Mouse (Mus musculus) T-helper 17 cell (primary cell): ENCODE data around the gene Hcar2.

Experiments
- in situ Hi-C, 2 experiments: fragments of 300-600 bp; cut with MboI, MseI; formaldehyde crosslinking; loops; 1 replicate in 1 of 2; 2 replicates in 1 of 2; pipeline ENCODE4 v1.15.1; 2025; ENCODE audit warnings: high pct_unique_total_duplicates in 2 of 2

The Hcar2 gene

GRCm38 (mm10) chr5:123865365-123865764 is at the start of gene Hcar2:
Gene Hcar2, minus strand, starts transcription at chr5:123865499.
- in situ Hi-C loops, result loop anchor here in 1 of 2 experiments (10.0 kb wide), 1 partner anchor 511 kb away; no protein-coding TSS in a partner anchor

GRCm38 (mm10) chr5:123914852-123915251 is 49.6 kb upstream of the Hcar2 start:
- in situ Hi-C loops, result no loop called here

- in situ Hi-C loops, result no loop called here
Observed at GRCm38 (mm10) chr5:123907631-123907977, 42.3 kb upstream of the Hcar2 start.

DNA sequence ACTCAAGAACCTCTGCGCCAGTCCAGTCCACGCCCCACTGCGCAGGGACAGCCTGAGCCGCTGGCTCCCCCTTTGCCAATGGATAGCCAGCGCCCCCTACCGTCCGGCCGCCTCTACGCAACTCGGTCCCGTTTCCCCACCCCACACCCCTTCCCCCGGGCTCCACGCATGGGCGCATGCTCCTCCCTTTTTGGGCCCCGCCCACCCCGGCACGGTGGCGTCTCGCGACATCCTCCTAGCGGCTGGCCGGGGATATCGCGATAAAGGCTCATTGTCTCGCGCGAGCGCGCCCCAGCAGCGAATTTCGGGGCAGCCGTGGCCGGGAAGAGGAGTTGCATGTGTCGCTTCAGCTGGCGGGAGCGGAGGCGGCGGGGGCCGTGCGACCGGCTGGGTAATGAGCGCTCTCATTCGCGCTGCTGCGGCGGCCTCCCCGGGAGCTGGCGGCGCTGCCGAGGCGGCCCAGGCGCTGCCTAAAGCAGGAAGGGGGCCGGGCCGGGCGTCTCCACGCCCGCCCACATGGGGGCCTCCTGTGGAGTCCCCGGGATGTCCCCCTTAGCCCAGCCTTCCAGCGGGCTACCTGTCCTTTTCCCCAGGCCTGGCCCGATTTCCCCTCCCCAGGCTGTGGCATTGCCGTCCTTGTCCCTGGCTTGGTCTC is 41.8 kb upstream of the Hcar2 start, which contains the start of gene Denr:
TSS of gene Denr (plus strand) at position 200 of the 655 bp plus-strand sequence.
- in situ Hi-C loops, result no loop called here

DNA sequence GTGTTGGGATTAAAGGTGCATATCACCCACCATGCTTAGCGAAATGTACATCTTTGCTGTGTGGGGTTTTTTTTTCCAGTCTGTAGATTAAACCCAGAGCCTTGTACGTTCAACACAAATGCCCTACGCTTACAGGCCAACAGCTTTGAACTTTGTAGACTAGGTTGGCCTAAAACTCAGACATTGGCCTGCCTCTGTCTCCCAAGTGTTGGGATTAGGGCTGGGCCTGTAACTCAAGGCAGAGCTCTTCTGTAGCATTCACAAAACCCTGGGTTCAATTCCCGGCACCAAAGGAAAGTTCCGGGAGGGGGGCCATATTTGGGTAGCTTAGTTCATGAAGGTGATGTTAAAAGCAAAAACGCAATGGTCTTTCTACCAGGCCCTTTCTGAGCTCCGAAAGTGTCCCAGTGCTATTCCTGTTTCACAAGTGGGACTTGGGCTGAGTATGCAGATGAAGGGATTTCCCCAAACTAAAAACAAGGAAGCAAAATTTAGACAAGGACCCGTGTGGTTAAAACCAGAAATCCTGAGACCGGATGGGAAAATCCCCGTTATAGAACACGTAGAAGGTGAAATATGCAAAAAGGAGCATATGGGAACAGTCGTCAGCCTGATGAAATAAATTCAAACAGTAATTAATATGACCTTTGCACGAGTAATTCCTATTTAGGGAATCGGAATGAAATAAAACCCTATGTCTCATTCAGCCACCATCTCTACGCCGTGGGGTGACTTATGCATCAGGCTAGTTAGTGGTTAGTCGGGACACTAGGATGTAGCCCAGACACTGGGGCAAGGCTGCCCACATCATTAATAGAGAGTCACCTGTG is 41.1 kb upstream of the Hcar2 start:
- in situ Hi-C loops, result no loop called here

- in situ Hi-C loops, result no loop called here
Observed at GRCm38 (mm10) chr5:123904059-123904672, 38.9 kb upstream of the Hcar2 start.

- in situ Hi-C loops, result no loop called here
Observed at GRCm38 (mm10) chr5:123897352-123897751, 32.1 kb upstream of the Hcar2 start.

DNA sequence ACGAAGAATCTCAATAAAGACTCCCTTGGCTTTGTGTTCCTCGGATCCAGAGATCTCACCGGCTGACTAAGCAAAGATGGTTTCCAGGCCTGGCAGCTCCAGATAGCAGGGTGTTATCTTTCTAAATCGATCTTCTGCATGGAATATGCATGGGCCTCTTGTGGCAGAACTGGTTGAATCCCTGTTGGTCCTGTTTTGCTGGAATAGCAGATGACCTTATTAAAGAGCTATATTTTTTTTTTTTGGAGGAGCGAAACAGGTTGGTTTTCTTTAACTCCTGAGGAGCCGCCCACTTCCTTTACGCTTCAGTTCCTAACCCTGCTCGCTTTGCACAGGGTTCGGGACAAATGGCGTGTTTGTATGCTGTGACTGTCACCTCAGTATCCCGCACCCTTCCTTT is 31.1 kb upstream of the Hcar2 start:
- in situ Hi-C loops, result no loop called here

DNA sequence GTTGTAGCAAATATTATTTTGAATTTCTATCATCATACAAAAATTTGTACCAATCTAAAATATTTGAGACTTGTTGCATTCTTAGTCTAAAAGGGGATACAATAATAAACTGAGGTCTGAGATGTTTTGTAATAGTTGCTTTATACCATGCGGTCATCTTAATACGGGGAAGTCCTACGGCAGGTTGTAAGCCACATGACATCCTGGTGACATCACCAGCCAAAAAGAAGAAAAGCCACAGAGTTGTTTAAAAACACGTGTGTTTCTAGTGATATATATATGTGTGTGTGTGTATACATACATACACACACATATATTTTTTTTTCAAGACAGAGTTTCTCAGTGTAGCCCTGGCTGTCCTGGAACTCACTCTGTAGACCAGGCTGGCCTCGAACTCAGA is 28.2 kb upstream of the Hcar2 start:
- in situ Hi-C loops, result no loop called here

DNA sequence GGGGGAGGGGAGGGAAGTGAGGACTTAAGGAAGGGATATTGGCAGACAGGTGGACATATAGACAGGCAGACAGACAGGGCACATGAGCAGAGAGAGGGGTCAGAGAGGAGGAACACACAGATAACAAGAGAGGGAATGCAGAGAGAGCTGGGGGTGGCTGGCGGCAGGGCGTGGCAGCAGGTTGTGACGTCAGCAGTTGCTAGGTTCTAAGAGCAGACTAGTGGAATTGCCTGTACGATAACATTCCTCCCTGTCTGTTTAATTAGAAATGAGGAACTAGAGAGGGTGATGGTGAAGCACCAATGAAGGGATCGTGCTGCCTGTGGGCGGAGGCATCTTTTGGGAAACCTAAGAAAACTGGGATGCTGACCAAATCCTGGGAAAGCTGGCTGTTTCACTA is 26.4 kb upstream of the Hcar2 start:
- in situ Hi-C loops, result no loop called here

DNA sequence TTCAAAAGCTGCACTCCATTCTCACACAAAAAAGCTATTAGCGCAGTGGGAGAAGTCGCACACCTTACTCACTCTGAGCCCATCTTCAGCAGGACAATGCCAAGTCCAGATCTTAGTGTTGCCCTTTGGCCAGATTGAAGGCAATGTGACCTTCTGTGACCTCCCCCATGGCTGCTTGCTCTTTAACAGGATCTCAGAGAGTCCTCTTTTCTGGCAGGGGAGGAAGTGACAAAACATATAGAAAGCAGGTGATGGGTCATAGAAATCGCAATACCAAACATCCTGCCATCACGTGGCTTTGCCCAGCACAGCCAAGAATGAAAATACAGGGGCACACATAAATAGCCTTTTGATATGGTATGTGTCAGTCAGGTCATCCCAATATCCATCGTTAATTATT is 25.7 kb upstream of the Hcar2 start:
- in situ Hi-C loops, result no loop called here

GRCm38 (mm10) chr5:123890312-123890711 is 25.0 kb upstream of the Hcar2 start:
- in situ Hi-C loops, result no loop called here

DNA sequence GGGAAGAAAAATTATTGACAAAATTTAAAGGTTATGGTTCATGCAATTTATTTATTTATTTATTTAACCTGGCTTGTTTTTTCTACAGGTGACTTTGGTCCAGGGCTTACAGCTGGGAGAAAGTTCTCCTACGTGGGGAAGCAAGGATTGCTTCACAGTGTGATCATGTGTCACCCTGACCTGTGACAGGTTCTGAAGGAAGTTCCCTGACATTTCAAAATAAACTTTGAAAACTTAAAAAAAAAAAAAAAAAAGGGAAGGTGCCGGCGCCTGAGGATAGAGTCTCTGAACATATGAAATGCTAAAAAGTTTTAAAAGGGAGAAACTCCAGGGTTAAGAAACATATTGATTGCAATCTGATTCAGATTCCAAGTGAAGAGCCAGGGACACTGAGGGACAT is 21.1 kb upstream of the Hcar2 start:
- in situ Hi-C loops, result no loop called here

DNA sequence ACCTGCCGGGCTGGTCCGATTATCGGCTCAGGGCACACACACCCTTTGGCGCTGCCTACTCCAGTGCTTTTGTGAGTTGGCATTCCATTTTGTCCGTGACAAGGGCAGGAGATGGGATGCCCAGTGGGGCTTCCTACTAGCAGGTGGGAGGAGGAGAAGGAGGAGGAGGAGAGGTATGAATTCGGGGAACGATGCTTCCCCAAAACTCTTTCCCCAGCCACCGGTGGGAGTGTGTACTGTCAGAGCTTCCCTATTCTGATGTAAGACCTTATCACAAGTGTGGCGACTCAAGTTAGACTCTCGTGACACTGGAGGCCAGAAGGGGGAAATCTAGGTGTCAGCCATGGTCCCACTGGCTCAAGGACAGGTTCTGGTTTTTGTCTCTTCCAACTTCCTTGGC is 19.0 kb upstream of the Hcar2 start:
- in situ Hi-C loops, result no loop called here

DNA sequence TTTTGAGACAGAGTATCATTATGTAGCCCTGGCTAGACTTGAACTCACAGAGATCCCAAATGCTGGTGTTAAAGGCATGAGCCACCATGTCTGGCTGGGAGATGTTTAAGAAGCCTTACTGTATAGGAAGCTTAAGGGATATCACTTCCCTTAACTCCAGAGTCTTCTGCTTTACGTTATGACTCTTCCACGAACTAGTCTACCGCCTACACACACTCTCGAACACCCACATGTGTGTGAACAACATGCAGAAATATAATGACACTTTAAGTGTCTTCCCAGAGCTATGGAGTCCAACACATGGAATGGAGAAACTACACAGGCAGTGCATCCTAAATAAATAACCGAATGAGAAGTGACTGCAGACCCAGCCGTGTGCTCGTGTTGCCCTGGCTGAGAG is 18.6 kb upstream of the Hcar2 start:
- in situ Hi-C loops, result no loop called here

GRCm38 (mm10) chr5:123880778-123881177 is 15.5 kb upstream of the Hcar2 start:
- in situ Hi-C loops, result no loop called here

GRCm38 (mm10) chr5:123879928-123880327 is 14.6 kb upstream of the Hcar2 start, which contains the start of gene Hcar1:
Gene Hcar1, minus strand, starts transcription at chr5:123880020.
- in situ Hi-C loops, result no loop called here

DNA sequence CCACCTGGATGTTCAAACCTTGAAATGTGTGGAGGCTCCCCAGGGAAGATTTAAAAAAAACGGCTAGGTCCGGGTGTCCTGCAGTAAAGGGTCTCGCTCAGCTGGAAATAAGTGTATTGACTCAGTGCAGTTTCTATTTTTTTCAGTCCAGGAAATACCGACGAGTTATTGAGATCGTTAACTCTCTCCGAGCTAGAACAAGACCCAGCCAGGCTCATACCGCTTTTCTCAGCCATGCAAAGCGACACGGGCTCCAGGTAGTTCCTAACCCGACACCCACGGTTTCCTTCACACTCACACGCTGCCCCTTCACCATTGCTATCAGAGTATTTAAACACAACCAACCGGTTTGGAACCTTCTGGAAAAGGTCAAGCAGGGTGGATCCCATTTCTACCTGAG is 12.8 kb upstream of the Hcar2 start:
- in situ Hi-C loops, result no loop called here

DNA sequence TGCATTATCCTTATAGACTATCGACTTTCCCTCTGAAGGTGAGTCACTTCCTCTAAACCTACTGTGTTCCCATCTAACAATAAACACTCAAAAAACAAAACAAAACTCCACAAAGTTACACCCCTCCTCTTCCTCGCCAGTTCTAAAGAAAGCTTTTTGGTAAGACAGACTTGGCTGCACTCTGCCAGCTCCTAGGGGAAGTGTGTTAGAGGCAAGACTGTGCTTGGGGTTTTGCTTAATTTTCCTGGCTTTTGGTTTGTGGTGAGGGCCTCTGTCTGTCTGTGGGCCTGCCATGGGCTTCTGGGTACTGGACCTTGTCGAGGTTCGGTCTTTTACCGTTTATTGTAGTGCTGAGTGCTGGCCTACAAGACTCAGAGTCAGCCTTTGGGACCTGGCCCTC is 8.9 kb upstream of the Hcar2 start:
- in situ Hi-C loops, result no loop called here

- in situ Hi-C loops, result loop anchor here in 1 of 2 experiments (10.0 kb wide), 1 partner anchor 515 kb away; no protein-coding TSS in a partner anchor
Observed at GRCm38 (mm10) chr5:123869615-123870014, 4.3 kb upstream of the Hcar2 start.

DNA sequence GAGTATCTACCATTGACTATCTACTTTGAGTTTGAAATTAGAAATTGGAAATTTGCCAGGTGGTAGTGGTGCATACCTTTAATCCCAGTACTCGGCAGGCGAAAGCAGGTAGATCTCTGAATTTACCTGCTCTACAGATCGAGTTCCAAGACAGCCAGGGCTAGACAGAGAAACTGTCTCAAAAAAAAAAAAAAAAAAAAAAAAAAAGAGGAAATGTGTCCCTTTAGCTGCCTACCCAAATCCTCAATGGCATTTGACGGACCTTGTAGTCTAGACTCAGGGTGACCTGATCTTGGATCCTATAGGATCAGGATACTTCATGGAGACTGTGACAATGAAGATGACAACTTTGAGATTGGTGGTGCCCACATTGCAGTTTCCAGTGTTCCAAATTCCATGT is 1.2 kb upstream of the Hcar2 start:
- in situ Hi-C loops, result loop anchor here in 1 of 2 experiments (10.0 kb wide), 1 partner anchor 512 kb away; no protein-coding TSS in a partner anchor

DNA sequence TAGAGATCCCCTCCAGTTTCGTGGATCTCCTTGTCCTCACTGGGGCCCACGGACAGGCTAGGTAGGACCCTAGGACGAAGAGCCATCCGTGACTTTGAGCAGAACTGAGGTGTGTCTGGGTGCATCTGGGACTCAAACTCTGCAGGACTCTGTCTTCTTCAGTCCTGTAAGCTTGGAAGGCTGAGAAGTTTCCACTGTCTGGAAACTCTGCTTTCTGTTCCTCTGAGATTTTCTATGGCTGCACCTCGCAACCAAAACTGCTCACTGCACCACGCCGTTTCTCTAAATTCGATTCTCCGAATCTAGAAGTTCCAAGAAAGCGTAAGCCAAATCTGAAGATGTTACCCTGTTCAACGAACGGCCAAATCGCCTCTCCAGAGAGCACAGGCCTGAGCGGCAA is 1.4 kb downstream of the Hcar2 start:
- in situ Hi-C loops, result loop anchor here in 1 of 2 experiments (10.0 kb wide), 1 partner anchor 509 kb away; no protein-coding TSS in a partner anchor
